Mouse (Mus musculus): ENCODE data around the gene Ptger4. TPM values are rescaled to one million over a fixed set of nuclear protein-coding genes. Genes with fewer than 3 reads are reported as not detected.

The Ptger4 gene
- polyA plus RNA-seq, 1 experiment from 2014 or later, result 2.1 TPM

GRCm38 (mm10) chr15:5250182-5250581 lies 6.2 kb upstream of the Ptger4 start:
- no peaks in the 10 kb centered on the region for H3K9me3 ChIP-seq
- H3K9ac ChIP-seq, result no peak overlapping the region
- no peak overlapping the region for H3K27ac ChIP-seq
- no peaks in the 10 kb centered on the region for H3K36me3 ChIP-seq
- no peak overlapping the region for H3K4me3 ChIP-seq
- WGBS, result 77% methylated on average over 4 of the region's 4 CpGs
- no peaks in the 10 kb centered on the region for H3K4me1 ChIP-seq
- no peak overlapping the region for H3K4me2 ChIP-seq
- H3K27me3 ChIP-seq, result peaks cover 9% of the 10 kb centered on the region; the same call in 1 of the 2 replicates
- ATAC-seq (ENCODE audit: borderline replicate concordance, extremely low read depth, low FRiP score, low TSS enrichment), result no peak

GRCm38 (mm10) chr15:5243036-5243958 lies 690 bp downstream of the Ptger4 start:
- H3K9me3 ChIP-seq, result no peaks in the 10 kb centered on the region
- H3K27me3 ChIP-seq, result peaks cover 57% of the 10 kb centered on the region
- peak overlapping the region; percentile 97 for H3K4me2 ChIP-seq
- H3K9ac ChIP-seq, result peak overlapping the region; percentile 40; the same call in 1 of the 2 replicates
- WGBS, result 5% methylated on average over 40 of the region's 40 CpGs
- peak overlapping the region; percentile 53 for H3K4me3 ChIP-seq
- peaks cover 31% of the 10 kb centered on the region for H3K4me1 ChIP-seq
- H3K27ac ChIP-seq, result no peak overlapping the region
- no peaks in the 10 kb centered on the region for H3K36me3 ChIP-seq
- no peak for ATAC-seq (ENCODE audit: borderline replicate concordance, extremely low read depth, low FRiP score, low TSS enrichment)

GRCm38 (mm10) chr15:5242241-5243035 lies 1.5 kb downstream of the Ptger4 start:
- peak overlapping the region; percentile 97 for H3K4me2 ChIP-seq
- H3K27me3 ChIP-seq, result peaks cover 57% of the 10 kb centered on the region
- H3K4me1 ChIP-seq, result peaks cover 31% of the 10 kb centered on the region
- no peak overlapping the region for H3K27ac ChIP-seq
- H3K9ac ChIP-seq, result 0 out of 2 replicates have a peak overlapping the region, but pooled peaks have one; percentile 16
- H3K4me3 ChIP-seq, result peak overlapping the region; percentile 53
- no peaks in the 10 kb centered on the region for H3K9me3 ChIP-seq
- peak; percentile 16; the same call in 1 of the 2 replicates for ATAC-seq (ENCODE audit: borderline replicate concordance, extremely low read depth, low FRiP score, low TSS enrichment)
- H3K36me3 ChIP-seq, result no peaks in the 10 kb centered on the region
- 3% methylated on average over 61 of the region's 61 CpGs for WGBS

GRCm38 (mm10) chr15:5241304-5242201 lies 2.4 kb downstream of the Ptger4 start:
- Histone ChIP-seq H3K9ac (0 out of 2 replicates have a peak overlapping the region, but pooled peaks have one; percentile 16), H3K9me3 (no peaks in the 10 kb centered on the region), H3K27me3 (peaks cover 57% of the 10 kb centered on the region), H3K27ac (no peak overlapping the region), H3K36me3 (no peaks in the 10 kb centered on the region), H3K4me3 (peak overlapping the region; percentile 53), H3K4me1 (peaks cover 31% of the 10 kb centered on the region), H3K4me2 (peak overlapping the region; percentile 97)
- no peak for ATAC-seq (ENCODE audit: borderline replicate concordance, extremely low read depth, low FRiP score, low TSS enrichment)
- WGBS, result 30% methylated on average over 12 of the region's 12 CpGs

GRCm38 (mm10) chr15:5240360-5240759 lies 3.6 kb downstream of the Ptger4 start:
- Histone ChIP-seq H3K4me1 (peaks cover 31% of the 10 kb centered on the region), H3K36me3 (no peaks in the 10 kb centered on the region), H3K27ac (no peak overlapping the region), H3K4me3 (no peak overlapping the region), H3K27me3 (peaks cover 50% of the 10 kb centered on the region), H3K9me3 (no peaks in the 10 kb centered on the region), H3K4me2 (no peak overlapping the region), H3K9ac (no peak overlapping the region)
- 80% methylated on average over 6 of the region's 6 CpGs for WGBS
- no peak for ATAC-seq (ENCODE audit: borderline replicate concordance, extremely low read depth, low FRiP score, low TSS enrichment)

GRCm38 (mm10) chr15:5239901-5240300 lies 4.1 kb downstream of the Ptger4 start:
- H3K36me3 ChIP-seq, result no peaks in the 10 kb centered on the region
- H3K4me1 ChIP-seq, result peaks cover 31% of the 10 kb centered on the region
- H3K4me3 ChIP-seq, result no peak overlapping the region
- 44% methylated on average over 6 of the region's 6 CpGs for WGBS
- no peak overlapping the region for H3K9ac ChIP-seq
- no peak overlapping the region for H3K27ac ChIP-seq
- no peak overlapping the region for H3K4me2 ChIP-seq
- no peak for ATAC-seq (ENCODE audit: borderline replicate concordance, extremely low read depth, low FRiP score, low TSS enrichment)
- peaks cover 45% of the 10 kb centered on the region for H3K27me3 ChIP-seq
- no peaks in the 10 kb centered on the region for H3K9me3 ChIP-seq

- Histone ChIP-seq H3K9me3 (no peaks in the 10 kb centered on the region), H3K4me3 (no peak overlapping the region), H3K27ac (no peak overlapping the region), H3K9ac (no peak overlapping the region), H3K4me2 (no peak overlapping the region), H3K4me1 (peaks cover 26% of the 10 kb centered on the region), H3K27me3 (peaks cover 40% of the 10 kb centered on the region), H3K36me3 (no peaks in the 10 kb centered on the region)
- WGBS, result 64% methylated on average over 4 of the region's 4 CpGs
- no peak for ATAC-seq (ENCODE audit: borderline replicate concordance, extremely low read depth, low FRiP score, low TSS enrichment)
Observed at GRCm38 (mm10) chr15:5239361-5239760, 4.6 kb downstream of the Ptger4 start.

- H3K9me3 ChIP-seq, result no peaks in the 10 kb centered on the region
- no peak overlapping the region for H3K9ac ChIP-seq
- no peak overlapping the region for H3K4me2 ChIP-seq
- no peaks in the 10 kb centered on the region for H3K36me3 ChIP-seq
- WGBS, result 88% methylated on average over 4 of the region's 4 CpGs
- no peak overlapping the region for H3K4me3 ChIP-seq
- no peak for ATAC-seq (ENCODE audit: borderline replicate concordance, extremely low read depth, low FRiP score, low TSS enrichment)
- H3K4me1 ChIP-seq, result peaks cover 20% of the 10 kb centered on the region
- peaks cover 32% of the 10 kb centered on the region for H3K27me3 ChIP-seq
- no peak overlapping the region for H3K27ac ChIP-seq
Observed at GRCm38 (mm10) chr15:5238553-5238952, 5.4 kb downstream of the Ptger4 start.

GRCm38 (mm10) chr15:5238073-5238472 lies 5.9 kb downstream of the Ptger4 start:
- ATAC-seq (ENCODE audit: borderline replicate concordance, extremely low read depth, low FRiP score, low TSS enrichment), result no peak
- Histone ChIP-seq H3K27ac (no peak overlapping the region), H3K4me2 (no peak overlapping the region), H3K36me3 (no peaks in the 10 kb centered on the region), H3K9me3 (no peaks in the 10 kb centered on the region), H3K27me3 (peaks cover 27% of the 10 kb centered on the region), H3K4me3 (no peak overlapping the region), H3K9ac (no peak overlapping the region), H3K4me1 (peaks cover 15% of the 10 kb centered on the region)
- WGBS, result 46% methylated on average over 7 of the region's 7 CpGs

GRCm38 (mm10) chr15:5237012-5237660 lies 6.9 kb downstream of the Ptger4 start:
- Histone ChIP-seq H3K9ac (no peak overlapping the region), H3K36me3 (no peaks in the 10 kb centered on the region), H3K4me2 (no peak overlapping the region), H3K4me3 (no peak overlapping the region), H3K27ac (no peak overlapping the region), H3K9me3 (no peaks in the 10 kb centered on the region), H3K27me3 (peaks cover 18% of the 10 kb centered on the region), H3K4me1 (peaks cover 6% of the 10 kb centered on the region)
- WGBS, result 42% methylated on average over 7 of the region's 7 CpGs
- ATAC-seq (ENCODE audit: borderline replicate concordance, extremely low read depth, low FRiP score, low TSS enrichment), result no peak

- H3K9me3 ChIP-seq, result no peaks in the 10 kb centered on the region
- 0 out of 2 replicates have a peak, but pooled peaks cover 2% of the 10 kb centered on the region for H3K4me1 ChIP-seq
- H3K36me3 ChIP-seq, result no peaks in the 10 kb centered on the region
- H3K4me3 ChIP-seq, result no peak overlapping the region
- H3K27ac ChIP-seq, result no peak overlapping the region
- no peak for ATAC-seq (ENCODE audit: borderline replicate concordance, extremely low read depth, low FRiP score, low TSS enrichment)
- H3K27me3 ChIP-seq, result peaks cover 12% of the 10 kb centered on the region
- H3K9ac ChIP-seq, result no peak overlapping the region
- H3K4me2 ChIP-seq, result no peak overlapping the region
- 13% methylated on average over 6 of the region's 6 CpGs for WGBS
Observed at GRCm38 (mm10) chr15:5236538-5236937, 7.4 kb downstream of the Ptger4 start.
